Mouse (Mus musculus) heart, embryonic 14.5 days (tissue): ENCODE results near the gene Kalrn. TPM values are rescaled to one million over a fixed set of nuclear protein-coding genes. Genes with fewer than 3 reads are reported as not detected.

Experiments
- ATAC-seq: fragments of 200-750 bp; cut with Nextera tagmentation; 2 replicates; pipeline ENCODE4 v1.8.0; 2017; ENCODE audit warnings: low read depth, moderate TSS enrichment; ENCODE audit not compliant: insufficient number of reproducible peaks, insufficient read depth, low FRiP score
- H3K27ac ChIP-seq, 2 experiments: fragments of 200-500 bp in 1 of 2; fragments of 300-500 bp in 1 of 2; sonication (generic) in 1 of 2; replicated peaks in 1 of 2; 2 replicates each; pipeline ENCODE4 v1.5.1; 2012 to 2014; ENCODE audit warnings: low read depth in 2 of 2, low read length in 2 of 2, control low read depth in 1 of 2, mild to moderate bottlenecking in 1 of 2, mixed read lengths in 1 of 2; ENCODE audit not compliant: control insufficient read depth in 1 of 2, insufficient read depth in 1 of 2
- H3K27me3 ChIP-seq: fragments of 300-500 bp; sonication (generic); 2 replicates; pipeline ENCODE4 v1.6.1; 2014; ENCODE audit warnings: mild to moderate bottlenecking, low read length, control low read depth; ENCODE audit not compliant: control insufficient read depth, insufficient read depth
- H3K36me3 ChIP-seq: fragments of 300-500 bp; sonication (generic); 2 replicates; pipeline ENCODE4 v1.6.1; 2014; ENCODE audit warnings: mild to moderate bottlenecking, control low read depth, low read length, mixed read lengths; ENCODE audit not compliant: control insufficient read depth, insufficient read depth
- H3K4me1 ChIP-seq, 2 experiments: fragments of 200-500 bp in 1 of 2; fragments of 300-500 bp in 1 of 2; sonication (generic) in 1 of 2; 2 replicates each; pipeline ENCODE4 v1.6.1; 2012 to 2014; ENCODE audit warnings: low read length in 2 of 2, control low read depth in 1 of 2, mixed read lengths in 1 of 2; ENCODE audit not compliant: control insufficient read depth in 2 of 2, insufficient read depth in 2 of 2
- H3K4me2 ChIP-seq: fragments of 300-500 bp; sonication (generic); 2 replicates; pipeline ENCODE4 v1.6.1; 2014; ENCODE audit warnings: mild to moderate bottlenecking, low read length
- H3K4me3 ChIP-seq, 2 experiments: fragments of 200-500 bp in 1 of 2; fragments of 300-500 bp in 1 of 2; sonication (generic) in 1 of 2; 2 replicates each; pipeline ENCODE4 v1.5.1; 2012 to 2014; ENCODE audit warnings: low read length in 2 of 2, mild to moderate bottlenecking in 2 of 2, control low read depth in 1 of 2, low read depth in 1 of 2, moderate library complexity in 1 of 2; ENCODE audit not compliant: control insufficient read depth in 1 of 2, insufficient read depth in 1 of 2
- H3K9ac ChIP-seq: fragments of 300-500 bp; sonication (generic); 2 replicates; pipeline ENCODE4 v1.6.1; 2014; ENCODE audit warnings: mild to moderate bottlenecking, low read length
- H3K9me3 ChIP-seq: fragments of 300-500 bp; sonication (generic); 2 replicates; pipeline ENCODE4 v1.6.1; 2016; ENCODE audit warnings: low read length, control low read depth; ENCODE audit not compliant: control insufficient read depth
- WGBS: fragments of 180-500 bp; shearing (Covaris S2); extraction: QIAGEN DNeasy Blood & Tissue Kit; methylation state at CpG from one replicate; pipeline ENCODE4 v1.1.7; 2014; 5-methylcytosine and 5-hydroxymethylcytosine counted together
- polyA plus RNA-seq: library from polyadenylated mRNA; unstranded; fragments of >200 nt; fragmentation: Nextera tagmentation; extraction: Ambion mirVana; gene quantifications from 2 replicates; pipeline ENCODE4 v1.2.1, GENCODE M21; 2014

The Kalrn gene
- polyA plus RNA-seq, 1 experiment from 2014 or later: 33.4 TPM

GRCm38 (mm10) chr16:34466649-34467048, 106.7 kb downstream of the Kalrn start:
- H3K4me2 ChIP-seq: peak overlapping the region; percentile 22; the same call in 1 of the 2 replicates
- no peaks in the 10 kb centered on the region for H3K27me3 ChIP-seq
- no peak overlapping the region; the same call in 1 of the 2 replicates for H3K9ac ChIP-seq
- H3K36me3 ChIP-seq: no peaks in the 10 kb centered on the region
- no peaks in the 10 kb centered on the region for H3K9me3 ChIP-seq
- 16% methylated on average over 4 of the region's 4 CpGs for WGBS
- H3K4me1 ChIP-seq: peaks cover 31 to 43% of the 10 kb centered on the region in 2 experiments
- peak overlapping the region; percentile 17 to 51; a peak in 2 of 4 replicates for H3K27ac ChIP-seq
- no peak for ATAC-seq
- no peak overlapping the region for H3K4me3 ChIP-seq

- H3K4me3 ChIP-seq: no peak overlapping the region
- peaks cover 14 to 35% of the 10 kb centered on the region in 2 experiments for H3K4me1 ChIP-seq
- peak overlapping the region; percentile 16 for H3K4me2 ChIP-seq
- H3K27ac ChIP-seq: peak overlapping the region; percentile 76 to 88
- 13% methylated on average over 7 of the region's 7 CpGs for WGBS
- H3K9ac ChIP-seq: no peak overlapping the region
- H3K27me3 ChIP-seq: no peaks in the 10 kb centered on the region
- no peaks in the 10 kb centered on the region for H3K9me3 ChIP-seq
- H3K36me3 ChIP-seq: no peaks in the 10 kb centered on the region
- ATAC-seq: peak; percentile 90
Observed at GRCm38 (mm10) chr16:34456314-34456713, 117.0 kb downstream of the Kalrn start.

GRCm38 (mm10) chr16:34445666-34446065, 127.7 kb downstream of the Kalrn start:
- H3K9me3 ChIP-seq: no peaks in the 10 kb centered on the region
- H3K27ac ChIP-seq: no peak overlapping the region
- no peak overlapping the region for H3K9ac ChIP-seq
- WGBS: 82% methylated on average over 7 of the region's 7 CpGs
- no peak for ATAC-seq
- H3K36me3 ChIP-seq: no peaks in the 10 kb centered on the region
- no peaks in the 10 kb centered on the region for H3K27me3 ChIP-seq
- H3K4me1 ChIP-seq: peaks cover 13 to 26% of the 10 kb centered on the region in 2 experiments
- no peak overlapping the region for H3K4me3 ChIP-seq
- no peak overlapping the region for H3K4me2 ChIP-seq

DNA sequence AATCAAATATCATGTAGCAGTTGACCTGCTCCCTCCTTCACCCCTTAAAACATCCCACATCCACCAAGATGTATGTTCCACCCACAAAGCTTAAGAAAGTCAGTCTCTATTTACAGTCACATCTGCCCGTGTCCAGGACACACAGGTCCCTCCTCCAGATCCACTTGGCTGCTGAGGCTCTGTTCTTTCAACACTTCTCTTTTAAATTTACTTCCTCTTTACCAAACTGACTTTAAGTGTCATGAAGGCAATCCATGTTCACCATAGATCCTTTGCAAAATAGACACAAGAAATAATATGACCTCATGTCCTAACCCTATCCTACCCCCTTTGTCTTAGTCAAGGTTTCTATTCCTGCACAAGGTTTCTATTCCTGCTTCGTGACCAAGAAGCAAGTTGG, 131.6 kb downstream of the Kalrn start:
- 47% methylated on average over 2 of the region's 2 CpGs for WGBS
- Histone ChIP-seq H3K27ac (peak overlapping the region; percentile 57 to 84), H3K9ac (no peak overlapping the region; the same call in 1 of the 2 replicates), H3K4me3 (no peak overlapping the region), H3K4me2 (no peak overlapping the region), H3K36me3 (no peaks in the 10 kb centered on the region), H3K9me3 (no peaks in the 10 kb centered on the region), H3K4me1 (peaks cover 25 to 41% of the 10 kb centered on the region in 2 experiments), H3K27me3 (no peaks in the 10 kb centered on the region)
- ATAC-seq: no peak

- no peaks in the 10 kb centered on the region for H3K36me3 ChIP-seq
- H3K4me1 ChIP-seq: peaks cover 25 to 39% of the 10 kb centered on the region in 2 experiments
- 0 out of 2 replicates have a peak overlapping the region, but pooled peaks have one; percentile 0 for H3K4me2 ChIP-seq
- H3K9ac ChIP-seq: no peak overlapping the region
- ATAC-seq: peak; percentile 81
- no peaks in the 10 kb centered on the region for H3K27me3 ChIP-seq
- H3K27ac ChIP-seq: peak overlapping the region; percentile 49 to 84
- no peak overlapping the region for H3K4me3 ChIP-seq
- WGBS: 2% methylated on average over 4 of the region's 4 CpGs
- no peaks in the 10 kb centered on the region for H3K9me3 ChIP-seq
Observed at GRCm38 (mm10) chr16:34440994-34441414, 132.3 kb downstream of the Kalrn start.

GRCm38 (mm10) chr16:34440019-34440615, 133.2 kb downstream of the Kalrn start:
- ATAC-seq: no peak
- Histone ChIP-seq H3K4me3 (no peak overlapping the region), H3K27ac (peak overlapping the region; percentile 49 to 84), H3K27me3 (no peaks in the 10 kb centered on the region), H3K9me3 (no peaks in the 10 kb centered on the region), H3K9ac (no peak overlapping the region), H3K4me2 (no peak overlapping the region), H3K4me1 (peaks cover 25 to 36% of the 10 kb centered on the region in 2 experiments), H3K36me3 (no peaks in the 10 kb centered on the region)
- WGBS: 72% methylated on average over 8 of the region's 8 CpGs

DNA sequence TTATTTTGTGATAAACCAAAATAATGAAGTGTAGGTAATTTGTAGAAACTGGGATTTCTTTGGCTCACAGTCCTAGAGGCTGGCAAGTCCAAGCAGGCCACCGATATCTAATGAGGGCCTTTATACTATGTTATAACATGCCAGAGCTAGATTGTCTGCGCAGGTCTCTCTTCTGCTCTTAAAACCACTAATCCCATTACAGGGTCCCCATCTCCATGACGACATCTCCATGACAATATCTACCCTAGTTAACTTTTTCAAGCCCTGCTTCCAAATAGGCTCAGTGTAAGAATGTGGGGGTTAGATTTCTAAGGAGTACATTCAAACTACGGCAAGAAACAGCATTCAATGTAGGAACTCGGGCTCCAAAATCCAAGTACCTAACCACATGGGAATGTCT, 143.2 kb downstream of the Kalrn start:
- WGBS: 82% methylated on average over 5 of the region's 5 CpGs
- Histone ChIP-seq H3K9me3 (no peaks in the 10 kb centered on the region), H3K27me3 (no peaks in the 10 kb centered on the region), H3K9ac (no peak overlapping the region), H3K36me3 (no peaks in the 10 kb centered on the region), H3K27ac (no peak overlapping the region), H3K4me1 (peaks cover 7 to 12% of the 10 kb centered on the region in 2 experiments), H3K4me3 (no peak overlapping the region), H3K4me2 (no peak overlapping the region)
- no peak for ATAC-seq

GRCm38 (mm10) chr16:34427654-34428053, 145.7 kb downstream of the Kalrn start:
- no peaks in the 10 kb centered on the region for H3K27me3 ChIP-seq
- 76% methylated on average over 5 of the region's 5 CpGs for WGBS
- H3K36me3 ChIP-seq: no peaks in the 10 kb centered on the region
- peaks cover 9 to 12% of the 10 kb centered on the region in 2 experiments for H3K4me1 ChIP-seq
- H3K9me3 ChIP-seq: no peaks in the 10 kb centered on the region
- no peak overlapping the region for H3K9ac ChIP-seq
- no peak overlapping the region for H3K4me2 ChIP-seq
- H3K27ac ChIP-seq: no peak overlapping the region
- ATAC-seq: no peak
- H3K4me3 ChIP-seq: no peak overlapping the region
